Mouse (Mus musculus): ENCODE measurements around the gene Dysf.

DNA sequence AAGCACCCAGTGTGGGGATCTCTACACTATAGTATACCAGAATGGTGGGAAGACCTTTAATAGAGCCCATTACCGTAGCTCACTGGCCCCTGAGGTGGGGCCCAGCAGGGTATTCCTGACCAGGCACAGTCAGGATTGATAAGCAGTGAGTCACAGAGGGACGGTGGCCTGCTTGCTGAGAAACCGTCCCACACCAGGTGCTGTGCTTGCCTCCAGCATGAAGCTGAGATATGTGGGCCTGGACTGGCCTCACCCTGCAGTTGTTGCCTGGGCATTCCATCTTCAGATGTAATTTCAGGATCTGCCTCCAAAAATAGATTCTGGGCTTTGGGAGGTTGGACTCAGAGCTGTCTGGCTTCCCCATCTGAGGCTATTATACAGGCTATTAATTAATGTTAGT is 13.6 kb downstream of the Dysf start:
- no peak for TF ChIP-seq POLR2A (IDR thresholded peaks at IDR 0.05; ENCODE audit: insufficient read depth, low read depth, low read length)
- TF ChIP-seq CTCF (IDR thresholded peaks at IDR 0.05): no peak
- TF ChIP-seq EP300 (IDR thresholded peaks at IDR 0.05; ENCODE audit: insufficient read depth, low read depth, low read length): no peak

Data from heart, adult 2 months (tissue).